Mouse (Mus musculus) heart, embryonic 12.5 days (tissue): Measurements from ENCODE around the gene Shld2. TPM values are rescaled to one million over a fixed set of nuclear protein-coding genes. Genes with fewer than 3 reads are reported as not detected.
A peak's percentile ranks its signal among the peaks of the same experiment; 100 is the strongest.

Source experiments
- ATAC-seq: fragments of 200-750 bp; cut with Nextera tagmentation; 2 replicates; pipeline ENCODE4 v1.8.0; 2017; ENCODE audit warnings: moderate TSS enrichment, moderate library complexity; ENCODE audit not compliant: insufficient number of reproducible peaks, low FRiP score
- H3K27ac ChIP-seq: fragments of 300-500 bp; sonication (generic); 2 replicates; pipeline ENCODE4 v1.5.1; 2016; ENCODE audit warnings: mild to moderate bottlenecking, moderate library complexity; ENCODE audit not compliant: poor library complexity, severe bottlenecking
- H3K27me3 ChIP-seq: fragments of 300-500 bp; sonication (generic); replicated peaks from 2 replicates; pipeline ENCODE4 v1.6.1; 2016; ENCODE audit warnings: mild to moderate bottlenecking, moderate library complexity
- H3K36me3 ChIP-seq: fragments of 300-500 bp; sonication (generic); 2 replicates; pipeline ENCODE4 v1.6.1; 2016; ENCODE audit warnings: mild to moderate bottlenecking, moderate library complexity
- H3K4me1 ChIP-seq: fragments of 300-500 bp; sonication (generic); replicated peaks from 2 replicates; pipeline ENCODE4 v1.6.1; 2016; ENCODE audit warnings: mild to moderate bottlenecking
- H3K4me2 ChIP-seq: fragments of 300-500 bp; sonication (generic); 2 replicates; pipeline ENCODE4 v1.6.1; 2016; ENCODE audit warnings: mild to moderate bottlenecking, moderate library complexity
- H3K4me3 ChIP-seq: fragments of 300-500 bp; sonication (generic); 2 replicates; pipeline ENCODE4 v1.5.1; 2016; ENCODE audit warnings: mild to moderate bottlenecking
- H3K9ac ChIP-seq: fragments of 300-500 bp; sonication (generic); 2 replicates; pipeline ENCODE4 v1.6.1; 2016; ENCODE audit warnings: mild to moderate bottlenecking, moderate library complexity
- H3K9me3 ChIP-seq: fragments of 300-500 bp; sonication (generic); replicated peaks from 2 replicates; pipeline ENCODE4 v1.6.1; 2016; ENCODE audit warnings: mild to moderate bottlenecking, moderate library complexity
- WGBS: fragments of 180-500 bp; shearing (Covaris S2); methylation state at CpG from one replicate; pipeline ENCODE4 v1.1.7; 2016; 5-methylcytosine and 5-hydroxymethylcytosine counted together
- polyA plus RNA-seq: library from polyadenylated mRNA; unstranded; fragments of >200 nt; fragmentation: Nextera tagmentation; extraction: Ambion mirVana; gene quantifications from 2 replicates; pipeline ENCODE4 v1.2.1, GENCODE M21; 2016

Shld2 gene
- 7.6 and 7.8 TPM in 2 replicates for polyA plus RNA-seq

GRCm38 (mm10) chr14:34310234-34310965 lies at the start of gene Shld2, which contains the start of gene Glud1:
Gene Shld2 (minus strand): TSS chr14:34310493.
Gene Glud1 (plus strand): TSS chr14:34310727.
- H3K9ac ChIP-seq, result peak within 1 kb of the TSS; percentile 96
- H3K36me3 ChIP-seq, result 0 out of 2 replicates have a peak, but pooled peaks cover 4% of the 10 kb centered on the region
- H3K27ac ChIP-seq, result peak within 1 kb of the TSS; percentile 97
- peak; percentile 98 for ATAC-seq
- WGBS, result under 1% methylated on average over 86 of the region's 100 CpGs
- H3K4me1 ChIP-seq, result peaks cover 17% of the 10 kb centered on the region
- peak within 1 kb of the TSS; percentile 74 for H3K4me2 ChIP-seq
- no peaks in the 10 kb centered on the region for H3K27me3 ChIP-seq
- peak within 1 kb of the TSS; percentile 89 for H3K4me3 ChIP-seq
- no peaks in the 10 kb centered on the region for H3K9me3 ChIP-seq

- ATAC-seq, result no peak
- H3K27ac ChIP-seq, result no peak overlapping the region
- WGBS, result 45% methylated on average over 5 of the region's 5 CpGs
Measured at GRCm38 (mm10) chr14:34359676-34360244, 49.5 kb upstream of the Shld2 start.

GRCm38 (mm10) chr14:34357671-34358455 lies 47.6 kb upstream of the Shld2 start:
- peaks cover 9% of the 10 kb centered on the region for H3K4me1 ChIP-seq
- no peak for ATAC-seq

More at GRCm38 (mm10) chr14:34359676-34360244, 49.5 kb upstream of the Shld2 start:
- H3K27me3 ChIP-seq, result no peaks in the 10 kb centered on the region; the same call in 1 of the 2 replicates
- H3K9me3 ChIP-seq, result no peaks in the 10 kb centered on the region
- H3K4me2 ChIP-seq, result no peak overlapping the region
- H3K36me3 ChIP-seq, result no peaks in the 10 kb centered on the region
- H3K9ac ChIP-seq, result no peak overlapping the region
- H3K4me1 ChIP-seq, result peaks cover 15% of the 10 kb centered on the region
- no peak overlapping the region for H3K4me3 ChIP-seq

DNA sequence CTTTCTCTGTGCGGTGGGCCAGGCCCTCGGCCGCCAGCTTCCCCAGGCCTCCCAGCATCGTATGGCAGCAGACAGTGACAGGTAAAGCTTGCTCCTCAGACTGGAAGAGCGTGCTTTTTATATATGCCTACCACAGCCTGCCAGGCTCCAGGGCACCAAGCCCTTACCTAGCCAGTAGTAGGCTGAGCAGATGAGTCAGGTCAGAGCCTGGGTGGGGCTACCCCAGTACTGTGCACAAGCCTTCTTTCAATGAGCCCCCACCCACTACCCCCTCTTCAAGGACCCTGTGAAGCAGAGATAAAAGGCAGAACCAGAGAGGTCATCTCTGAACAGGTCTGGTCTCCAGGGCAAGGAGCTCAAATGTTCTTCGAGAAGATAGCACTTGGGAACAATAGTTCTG lies 45.0 kb upstream of the Shld2 start, which contains the start of gene Fam25c:
Fam25c (minus strand) TSS at position 133 of the 400 bp plus-strand sequence.
- H3K9me3 ChIP-seq, result no peaks in the 10 kb centered on the region
- H3K4me3 ChIP-seq, result no peak within 1 kb of the TSS
- no peak within 1 kb of the TSS for H3K4me2 ChIP-seq
- no peak within 1 kb of the TSS for H3K27ac ChIP-seq
- 66% methylated on average over 6 of the region's 6 CpGs for WGBS
- no peak for ATAC-seq
- H3K4me1 ChIP-seq, result peaks cover 9% of the 10 kb centered on the region
- no peaks in the 10 kb centered on the region for H3K36me3 ChIP-seq
- no peak within 1 kb of the TSS for H3K9ac ChIP-seq
- no peaks in the 10 kb centered on the region for H3K27me3 ChIP-seq

More at GRCm38 (mm10) chr14:34357671-34358455, 47.6 kb upstream of the Shld2 start:
- Histone ChIP-seq H3K27ac (no peak overlapping the region), H3K27me3 (no peaks in the 10 kb centered on the region; the same call in 1 of the 2 replicates), H3K36me3 (no peaks in the 10 kb centered on the region), H3K9ac (no peak overlapping the region), H3K4me3 (no peak overlapping the region), H3K9me3 (no peaks in the 10 kb centered on the region), H3K4me2 (no peak overlapping the region)
- 69% methylated on average over 7 of the region's 7 CpGs for WGBS

GRCm38 (mm10) chr14:34354456-34354855 lies 44.2 kb upstream of the Shld2 start:
- Histone ChIP-seq H3K4me1 (peaks cover 9% of the 10 kb centered on the region), H3K36me3 (no peaks in the 10 kb centered on the region), H3K27me3 (no peaks in the 10 kb centered on the region), H3K9ac (no peak overlapping the region), H3K27ac (no peak overlapping the region), H3K9me3 (no peaks in the 10 kb centered on the region), H3K4me3 (no peak overlapping the region), H3K4me2 (no peak overlapping the region)
- 77% methylated on average over 4 of the region's 4 CpGs for whole genome bisulfite sequencing
- no peak for ATAC-seq

DNA sequence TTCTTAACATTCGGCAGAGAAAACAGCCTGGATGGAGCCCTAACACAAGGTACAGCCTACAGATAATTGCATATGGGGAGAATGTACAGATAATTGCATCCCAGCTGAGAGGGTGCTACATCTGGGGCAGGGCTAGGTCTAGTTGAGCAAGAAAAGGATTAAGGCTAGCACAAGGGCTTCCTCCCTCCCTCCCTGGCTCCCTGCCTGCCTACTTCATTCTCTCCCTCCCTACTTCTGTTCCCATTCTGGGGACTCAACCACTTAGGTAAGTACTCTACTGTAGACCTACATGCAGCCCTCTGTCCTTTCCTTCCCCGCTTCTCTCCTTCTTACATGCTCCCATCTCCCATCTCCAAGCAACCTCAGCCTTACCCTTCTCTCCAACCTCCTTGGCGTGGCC lies 43.0 kb upstream of the Shld2 start:
- WGBS, result 89% methylated on average over 3 of the region's 3 CpGs
- Histone ChIP-seq H3K4me1 (peaks cover 9% of the 10 kb centered on the region), H3K4me2 (no peak overlapping the region), H3K9ac (no peak overlapping the region), H3K27me3 (no peaks in the 10 kb centered on the region), H3K36me3 (no peaks in the 10 kb centered on the region), H3K4me3 (no peak overlapping the region), H3K27ac (no peak overlapping the region), H3K9me3 (no peaks in the 10 kb centered on the region)
- no peak for ATAC-seq

GRCm38 (mm10) chr14:34352523-34352922 lies 42.2 kb upstream of the Shld2 start:
- Histone ChIP-seq H3K4me1 (peaks cover 9% of the 10 kb centered on the region), H3K27me3 (no peaks in the 10 kb centered on the region), H3K9ac (no peak overlapping the region), H3K36me3 (no peaks in the 10 kb centered on the region), H3K4me2 (no peak overlapping the region), H3K4me3 (no peak overlapping the region), H3K9me3 (no peaks in the 10 kb centered on the region), H3K27ac (no peak overlapping the region)
- 61% methylated on average over 6 of the region's 6 CpGs for WGBS
- ATAC-seq, result no peak

- no peak overlapping the region for H3K27ac ChIP-seq
- 71% methylated on average over 3 of the region's 3 CpGs for whole genome bisulfite sequencing
- H3K4me2 ChIP-seq, result no peak overlapping the region
Measured at GRCm38 (mm10) chr14:34351660-34352059, 41.4 kb upstream of the Shld2 start.

DNA sequence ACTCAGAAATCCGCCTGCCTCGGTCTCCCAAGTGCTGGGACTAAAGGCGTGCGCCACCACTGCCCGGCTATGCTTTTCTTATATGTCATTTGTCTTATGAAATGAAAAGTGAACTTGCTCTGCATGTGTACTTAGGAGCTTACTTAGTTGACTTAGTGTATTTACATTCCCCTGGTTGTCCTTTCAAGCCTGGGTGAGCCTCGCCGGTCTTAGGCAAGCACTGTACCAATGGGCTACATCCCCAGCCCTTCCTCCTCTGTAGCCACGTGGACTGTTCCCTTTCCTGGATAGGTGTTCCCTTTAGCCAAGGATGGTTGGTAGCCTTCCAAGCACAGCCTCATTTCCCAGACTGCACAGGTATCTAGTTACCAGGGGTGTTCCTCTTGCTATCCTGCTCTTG lies 38.7 kb upstream of the Shld2 start:
- H3K27me3 ChIP-seq, result no peaks in the 10 kb centered on the region
- no peak overlapping the region for H3K4me3 ChIP-seq
- no peaks in the 10 kb centered on the region; the same call in 1 of the 2 replicates for H3K4me1 ChIP-seq
- H3K9me3 ChIP-seq, result no peaks in the 10 kb centered on the region
- no peak overlapping the region for H3K9ac ChIP-seq
- H3K27ac ChIP-seq, result no peak overlapping the region
- no peak overlapping the region for H3K4me2 ChIP-seq
- peaks cover 5% of the 10 kb centered on the region; the same call in 1 of the 2 replicates for H3K36me3 ChIP-seq
- 85% methylated on average over 8 of the region's 8 CpGs for WGBS
- no peak for ATAC-seq

More at GRCm38 (mm10) chr14:34351660-34352059, 41.4 kb upstream of the Shld2 start:
- no peaks in the 10 kb centered on the region for H3K36me3 ChIP-seq
- no peaks in the 10 kb centered on the region for H3K9me3 ChIP-seq
- no peak for ATAC-seq
- H3K4me1 ChIP-seq, result peaks cover 9% of the 10 kb centered on the region
- H3K4me3 ChIP-seq, result no peak overlapping the region
- H3K9ac ChIP-seq, result no peak overlapping the region
- no peaks in the 10 kb centered on the region for H3K27me3 ChIP-seq

DNA sequence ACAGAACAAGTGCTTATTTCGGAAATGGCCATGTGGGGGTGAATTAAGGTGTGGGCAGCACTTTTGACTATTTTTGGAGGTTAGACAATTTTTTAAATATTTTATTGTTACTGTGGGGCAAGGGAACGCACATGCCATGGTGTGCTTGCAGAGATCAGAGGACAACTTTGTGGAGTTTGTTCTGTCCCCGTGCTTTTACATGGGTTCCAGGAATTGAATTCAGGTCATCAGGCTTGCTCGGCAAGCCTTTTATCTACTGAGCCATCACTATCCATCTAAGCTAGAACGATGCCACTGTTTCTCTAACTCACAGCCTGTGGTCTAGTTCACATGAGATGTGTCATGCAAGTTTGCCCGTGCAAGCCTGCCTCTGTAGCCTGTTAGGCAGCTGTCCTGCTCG lies 38.0 kb upstream of the Shld2 start:
- no peak overlapping the region for H3K4me2 ChIP-seq
- H3K27me3 ChIP-seq, result no peaks in the 10 kb centered on the region
- H3K27ac ChIP-seq, result no peak overlapping the region
- no peaks in the 10 kb centered on the region; the same call in 1 of the 2 replicates for H3K4me1 ChIP-seq
- WGBS, result 73% methylated on average over 7 of the region's 7 CpGs
- peaks cover 8% of the 10 kb centered on the region for H3K36me3 ChIP-seq
- H3K9ac ChIP-seq, result no peak overlapping the region
- no peak overlapping the region for H3K4me3 ChIP-seq
- no peak for ATAC-seq
- H3K9me3 ChIP-seq, result no peaks in the 10 kb centered on the region

DNA sequence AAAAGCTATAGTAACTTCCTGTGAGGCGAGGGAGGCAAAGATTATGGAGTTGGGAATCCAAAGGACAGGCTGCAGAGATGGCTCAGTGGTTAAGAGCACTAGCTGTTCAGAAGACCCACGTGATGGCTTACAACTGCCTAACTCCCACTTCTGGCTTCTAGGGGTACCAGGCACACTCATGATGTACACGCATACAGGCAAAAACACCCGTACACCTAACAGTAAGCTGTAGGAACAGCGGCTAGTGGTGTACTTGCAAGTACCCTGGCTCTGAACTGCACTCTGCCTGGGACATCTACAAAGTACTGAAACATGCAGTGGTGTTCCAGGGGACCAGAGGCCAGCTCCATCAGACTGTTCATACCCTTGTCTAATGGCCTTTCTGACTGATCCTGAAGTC lies 36.8 kb upstream of the Shld2 start:
- Histone ChIP-seq H3K36me3 (peaks cover 18% of the 10 kb centered on the region), H3K9me3 (no peaks in the 10 kb centered on the region), H3K4me1 (no peaks in the 10 kb centered on the region; the same call in 1 of the 2 replicates), H3K4me2 (no peak overlapping the region), H3K4me3 (no peak overlapping the region), H3K27ac (no peak overlapping the region), H3K27me3 (no peaks in the 10 kb centered on the region), H3K9ac (no peak overlapping the region)
- 88% methylated on average over 5 of the region's 5 CpGs for WGBS
- ATAC-seq, result no peak
